Mouse (Mus musculus): Measurements from ENCODE around the gene Hoxb7.

Hoxb7 gene

DNA sequence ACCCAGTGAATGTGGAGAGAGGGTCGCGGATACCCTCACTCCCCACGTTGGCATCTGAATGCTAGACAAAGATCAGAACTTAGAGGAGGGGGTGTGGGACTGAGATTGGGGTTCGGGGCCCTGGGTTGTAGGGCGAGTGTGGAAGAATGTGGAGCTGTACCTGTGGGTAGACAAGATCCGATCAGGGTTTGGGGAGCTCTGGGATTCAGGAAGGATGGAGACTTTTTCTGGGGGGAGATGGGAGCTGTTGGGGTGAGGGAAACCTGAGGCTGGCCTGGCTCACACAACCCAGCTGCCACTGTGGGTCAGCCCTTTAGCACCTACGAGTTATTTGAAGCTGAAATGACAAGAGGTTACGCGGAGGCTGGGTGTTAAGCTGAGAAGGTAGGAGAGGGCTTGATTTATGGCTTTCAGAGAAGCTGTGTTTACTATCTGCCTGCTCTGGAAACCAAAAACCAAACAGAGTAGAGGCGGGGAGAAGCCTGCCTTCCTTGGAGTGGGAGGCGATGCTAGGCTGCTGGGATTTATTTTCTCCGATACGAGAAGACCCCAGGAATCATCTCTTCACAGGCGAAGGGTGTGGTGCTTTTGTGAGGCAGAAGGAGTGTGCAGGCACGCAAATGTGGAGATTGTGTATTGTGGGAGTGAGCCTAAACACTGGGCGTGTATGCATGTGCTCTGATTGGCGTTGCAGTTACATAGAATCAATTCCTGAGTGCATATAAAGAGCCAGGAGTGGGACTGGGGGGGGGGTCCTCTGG lies 47.0 kb downstream of the Hoxb7 start:
- no peak for DNase-seq (ENCODE audit: low read depth, low spot score)

DNA sequence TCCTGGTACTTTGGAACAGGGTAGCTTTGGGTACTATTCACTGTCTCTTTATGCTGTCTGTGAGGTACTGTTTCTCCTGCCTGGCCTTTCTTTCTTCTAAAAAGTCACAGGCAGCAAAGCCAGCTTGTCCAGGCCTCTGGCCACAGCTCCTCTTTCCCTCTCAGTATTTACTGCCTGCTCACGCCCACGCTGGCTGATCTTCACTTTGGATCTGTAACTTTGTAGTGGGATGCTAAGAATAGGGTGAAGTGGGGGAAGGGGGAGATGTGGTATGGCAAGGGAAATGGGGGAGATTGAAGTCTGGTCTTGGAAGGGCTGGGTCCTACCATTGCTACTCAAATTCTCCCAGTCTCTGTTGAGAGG lies 47.6 kb downstream of the Hoxb7 start:
- no peak for DNase-seq (ENCODE audit: low read depth, low spot score)

DNA sequence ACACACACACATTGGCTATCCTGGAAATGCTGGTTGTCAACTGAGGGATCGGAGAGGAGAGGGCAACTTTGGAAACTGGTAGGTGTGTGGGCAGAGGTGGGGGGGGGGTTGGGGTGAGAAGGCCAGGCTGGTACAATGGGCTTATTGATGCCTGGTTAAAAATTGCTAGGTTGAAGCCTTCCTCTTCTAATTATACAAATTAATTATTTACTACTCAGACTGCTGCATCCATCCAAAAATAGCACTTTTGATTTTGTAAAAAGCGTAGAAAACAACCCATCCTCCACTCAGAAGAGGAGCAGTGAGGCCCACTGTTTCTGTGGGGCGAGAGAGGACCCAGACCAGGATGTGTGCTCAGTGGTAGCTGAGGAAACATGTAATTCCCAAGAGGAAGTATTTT lies 48.6 kb downstream of the Hoxb7 start:
- no peak for DNase-seq (ENCODE audit: low read depth, low spot score)

DNA sequence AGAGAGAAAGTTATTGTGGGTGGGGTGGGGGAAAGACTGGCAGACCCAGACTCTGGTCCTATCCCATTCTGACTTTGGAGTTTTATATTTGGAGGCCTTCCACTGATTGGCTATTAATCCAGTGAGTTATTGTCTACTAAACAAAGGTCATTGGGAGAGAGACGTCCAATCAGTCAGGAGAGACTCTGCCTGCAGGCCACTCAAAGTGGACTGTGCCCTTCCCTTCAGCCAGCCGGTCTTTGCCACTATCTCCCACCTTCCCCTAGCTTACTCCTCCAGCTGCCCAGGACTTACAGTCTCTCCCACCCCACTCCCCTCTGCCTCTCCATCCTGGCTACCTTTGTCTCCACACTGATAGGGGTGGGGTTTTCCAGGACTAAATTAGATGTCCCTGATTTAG lies 50.2 kb downstream of the Hoxb7 start:
- no peak for DNase-seq (ENCODE audit: low read depth, low spot score)

DNA sequence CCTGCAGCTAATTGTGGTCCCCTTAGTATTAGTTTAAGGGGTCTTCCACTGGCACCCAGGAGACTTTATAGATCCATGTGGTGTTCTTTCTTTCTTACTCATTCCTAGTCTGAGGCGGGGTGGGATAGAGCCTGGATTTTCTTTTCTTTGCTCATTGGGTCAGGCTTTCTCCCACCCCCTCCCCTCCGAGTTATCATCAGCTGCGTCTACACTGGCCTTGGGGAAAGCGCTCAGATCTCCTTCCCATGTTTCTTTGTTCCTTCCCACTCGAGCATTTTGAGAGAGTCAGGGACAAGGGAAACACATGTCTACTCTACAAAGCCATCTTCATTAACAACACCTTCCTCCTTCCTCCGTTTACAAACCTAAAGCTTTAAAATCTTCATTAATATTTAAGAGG lies 50.6 kb downstream of the Hoxb7 start:
- no peak for DNase-seq (ENCODE audit: low read depth, low spot score)

DNA sequence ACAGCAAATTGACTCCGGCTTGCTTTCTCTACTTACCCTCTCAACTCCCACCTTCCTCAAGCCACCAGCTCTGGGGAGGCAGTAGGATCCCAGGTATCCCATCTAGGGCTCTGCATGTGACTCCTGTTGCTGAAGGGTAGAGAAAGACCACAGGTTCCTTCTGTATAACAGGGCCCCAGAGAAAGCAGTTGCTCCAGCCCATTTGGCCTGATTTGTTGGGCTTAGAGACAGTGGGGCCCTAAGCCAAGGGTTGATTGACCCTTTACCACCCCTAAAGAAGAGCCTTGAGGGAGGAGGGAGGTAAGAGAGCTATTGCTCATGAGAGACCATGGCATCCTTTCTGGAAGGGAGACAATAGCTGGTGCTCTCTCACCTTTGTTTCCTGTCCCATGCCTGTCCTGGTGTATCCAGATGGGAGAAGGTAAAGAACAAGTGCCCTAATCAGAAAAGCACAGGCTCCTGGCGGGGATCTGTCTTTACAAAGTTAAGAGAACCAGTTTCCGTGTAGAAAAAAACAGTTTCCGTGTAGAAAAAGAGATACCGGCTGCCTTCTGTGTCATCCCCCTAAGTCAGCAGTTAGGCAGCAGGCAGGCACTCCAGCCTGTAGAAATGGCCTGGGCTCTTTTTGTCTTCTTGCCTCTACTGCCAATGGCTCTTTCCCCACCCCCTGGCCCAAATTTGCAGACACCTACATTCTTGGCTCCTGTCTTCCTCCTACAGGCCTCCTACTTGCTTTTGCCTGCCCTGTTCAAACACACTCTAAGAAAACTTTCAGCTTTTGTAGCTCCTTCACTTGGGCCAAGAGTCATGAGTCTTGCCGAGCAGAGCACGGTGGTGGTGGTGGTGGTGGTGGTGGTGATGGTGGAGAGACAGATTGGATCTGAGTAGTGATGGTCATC lies 52.8 kb downstream of the Hoxb7 start:
- no peak for DNase-seq (ENCODE audit: low read depth, low spot score)
